Mouse (Mus musculus): Measurements from ENCODE around the gene Tubgcp3. TPM values are rescaled to one million over a fixed set of nuclear protein-coding genes. Genes with fewer than 3 reads are reported as not detected.
"Not testable (repeated sequence)": the region's sequence is repeated elsewhere in the genome, so short reads cannot be mapped to it uniquely, and the experiment has no call there.

Tubgcp3 gene
- polyA plus RNA-seq, 1 experiment: 69.3 TPM

DNA sequence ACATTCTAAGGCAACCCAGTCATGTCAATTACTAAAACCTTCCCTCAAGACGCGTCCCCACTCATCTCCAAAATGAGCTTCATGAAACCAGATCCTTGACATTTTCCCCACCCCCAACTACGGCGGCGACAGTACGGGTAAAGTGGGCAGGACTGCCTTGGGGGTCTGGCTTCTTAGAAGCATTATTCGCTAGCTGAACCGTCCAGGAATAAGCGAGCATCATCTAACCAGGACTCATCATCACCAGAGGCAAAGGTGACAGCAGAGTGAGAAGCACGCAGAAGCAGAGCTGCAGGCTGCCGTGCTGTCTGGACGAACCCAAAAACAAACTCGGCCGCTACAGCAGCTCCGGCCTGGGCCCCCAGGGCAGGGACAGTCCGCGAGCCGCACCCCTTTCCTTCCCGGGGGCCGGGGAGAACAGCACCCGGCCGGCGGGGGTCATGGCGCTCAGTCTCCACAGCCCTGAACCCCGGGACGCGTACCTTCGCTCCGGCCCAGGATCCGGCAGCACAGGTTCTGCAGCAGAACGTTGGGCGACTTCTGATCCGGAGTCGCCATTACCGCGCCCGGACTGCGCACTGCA is 484 bp downstream of the Tubgcp3 start:
- WGBS: under 1% methylated on average over 38 of the region's 38 CpGs
- peaks cover 5% of the 10 kb centered on the region for H3K4me1 ChIP-seq (ENCODE audit: control insufficient read depth, insufficient read depth, low read length)
- TF ChIP-seq POLR2A (IDR thresholded peaks at IDR 0.05; ENCODE audit: borderline replicate concordance, extremely low read depth, low read depth, low read length) (no peak), CTCF (IDR thresholded peaks at IDR 0.05; ENCODE audit: insufficient read depth, low read length) (no peak)
- no peak for DNase-seq
- peak overlapping the region; percentile 89 for H3K4me3 ChIP-seq (replicated peaks; ENCODE audit: extremely low read depth, low read depth, low read length)

DNA sequence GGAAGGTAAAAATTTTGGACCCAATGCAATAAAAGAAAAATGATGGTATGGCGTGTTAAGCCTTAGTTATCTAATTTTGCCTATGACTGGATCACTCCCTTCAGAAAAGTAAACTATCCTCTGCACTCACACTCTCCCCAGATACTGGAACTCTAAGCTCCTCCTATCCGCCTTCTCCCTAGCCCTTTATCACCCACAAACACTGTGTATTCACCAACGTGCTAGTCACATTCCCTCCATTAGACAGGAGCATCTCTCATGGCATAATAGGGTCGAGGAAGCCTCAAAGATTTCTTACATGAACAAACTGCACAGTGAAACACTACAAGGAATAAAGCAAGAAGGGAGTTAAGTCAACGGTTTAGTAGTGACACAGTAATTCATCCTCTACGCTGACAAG is 1.1 kb downstream of the Tubgcp3 start:
- H3K4me1 ChIP-seq (ENCODE audit: control insufficient read depth, insufficient read depth, low read length): peaks cover 5% of the 10 kb centered on the region
- WGBS: 28% methylated on average over 6 of the region's 6 CpGs
- no peak overlapping the region for H3K4me3 ChIP-seq (replicated peaks; ENCODE audit: extremely low read depth, low read depth, low read length)
- no peak for DNase-seq
- TF ChIP-seq POLR2A (IDR thresholded peaks at IDR 0.05; ENCODE audit: borderline replicate concordance, extremely low read depth, low read depth, low read length): no peak
- no peak for TF ChIP-seq CTCF (IDR thresholded peaks at IDR 0.05; ENCODE audit: insufficient read depth, low read length)

- 0 out of 2 replicates have a peak, but pooled peaks have one; percentile 9 for TF ChIP-seq CTCF (IDR thresholded peaks at IDR 0.05; ENCODE audit: insufficient read depth, low read length)
- no peak for TF ChIP-seq POLR2A (IDR thresholded peaks at IDR 0.05; ENCODE audit: borderline replicate concordance, extremely low read depth, low read depth, low read length)
- DNase-seq: peak; percentile 18
- 75% methylated on average over 6 of the region's 6 CpGs for WGBS
Observed at GRCm38 (mm10) chr8:12668832-12669231, 3.2 kb downstream of the Tubgcp3 start.

GRCm38 (mm10) chr8:12666530-12666929 is 5.5 kb downstream of the Tubgcp3 start:
- peak; percentile 42 for DNase-seq
- H3K4me1 ChIP-seq (ENCODE audit: control insufficient read depth, insufficient read depth, low read length); H3K4me3 ChIP-seq (replicated peaks; ENCODE audit: extremely low read depth, low read depth, low read length): not testable (repeated sequence)
- WGBS: 59% methylated on average over 3 of the region's 3 CpGs

More at GRCm38 (mm10) chr8:12668832-12669231, 3.2 kb downstream of the Tubgcp3 start:
- Histone ChIP-seq H3K4me3 (replicated peaks; ENCODE audit: extremely low read depth, low read depth, low read length) (no peak overlapping the region), H3K4me1 (ENCODE audit: control insufficient read depth, insufficient read depth, low read length) (peaks cover 5% of the 10 kb centered on the region)

GRCm38 (mm10) chr8:12663105-12663456 is 9.0 kb downstream of the Tubgcp3 start:
- WGBS: 72% methylated on average over 5 of the region's 5 CpGs

DNA sequence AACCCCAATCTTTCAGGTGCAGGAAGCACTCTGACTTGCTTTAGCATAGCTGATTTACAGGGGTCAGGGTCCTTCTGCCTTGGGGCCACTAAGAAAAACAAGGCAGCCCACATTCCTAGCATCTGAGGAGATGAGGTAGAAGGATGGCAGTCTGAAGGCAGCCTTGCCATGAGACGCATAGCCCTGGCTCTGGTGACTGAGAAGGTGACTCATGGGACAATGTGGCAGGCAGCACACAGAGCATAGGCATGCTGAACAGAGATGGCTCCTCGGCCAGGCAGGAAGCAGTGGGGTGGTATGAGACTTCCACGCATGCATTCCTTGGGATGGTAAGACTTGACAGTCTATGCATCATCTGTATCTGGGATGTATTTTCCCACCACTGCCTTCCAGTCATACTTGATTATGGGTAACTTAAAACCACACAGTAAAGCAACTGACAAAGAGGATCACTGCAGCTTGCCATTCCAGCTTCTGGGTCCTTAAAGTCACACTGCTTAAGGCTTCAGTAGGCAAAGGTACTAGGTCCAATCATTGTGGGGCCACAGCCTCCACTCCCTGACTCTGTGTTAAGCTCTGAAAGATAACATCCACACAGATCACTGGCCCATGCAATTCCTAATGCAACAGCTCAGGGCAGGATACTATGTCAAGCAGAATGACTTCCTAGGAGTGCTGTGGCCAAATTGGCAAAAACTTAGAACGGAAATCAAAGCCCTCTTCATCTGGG is 9.5 kb downstream of the Tubgcp3 start:
- TF ChIP-seq CTCF (IDR thresholded peaks at IDR 0.05; ENCODE audit: insufficient read depth, low read length) (no peak), POLR2A (IDR thresholded peaks at IDR 0.05; ENCODE audit: borderline replicate concordance, extremely low read depth, low read depth, low read length) (no peak)
- 74% methylated on average over 4 of the region's 4 CpGs for WGBS
- Histone ChIP-seq H3K4me1 (ENCODE audit: control insufficient read depth, insufficient read depth, low read length) (no peaks in the 10 kb centered on the region), H3K4me3 (replicated peaks; ENCODE audit: extremely low read depth, low read depth, low read length) (no peak overlapping the region)
- no peak for DNase-seq

More at GRCm38 (mm10) chr8:12663105-12663456, 9.0 kb downstream of the Tubgcp3 start:
- peak; percentile 39 for DNase-seq
- Histone ChIP-seq H3K4me3 (replicated peaks; ENCODE audit: extremely low read depth, low read depth, low read length) (no peak overlapping the region), H3K4me1 (ENCODE audit: control insufficient read depth, insufficient read depth, low read length) (no peaks in the 10 kb centered on the region)
- no peak for TF ChIP-seq CTCF (IDR thresholded peaks at IDR 0.05; ENCODE audit: insufficient read depth, low read length)
- no peak for TF ChIP-seq POLR2A (IDR thresholded peaks at IDR 0.05; ENCODE audit: borderline replicate concordance, extremely low read depth, low read depth, low read length)

DNA sequence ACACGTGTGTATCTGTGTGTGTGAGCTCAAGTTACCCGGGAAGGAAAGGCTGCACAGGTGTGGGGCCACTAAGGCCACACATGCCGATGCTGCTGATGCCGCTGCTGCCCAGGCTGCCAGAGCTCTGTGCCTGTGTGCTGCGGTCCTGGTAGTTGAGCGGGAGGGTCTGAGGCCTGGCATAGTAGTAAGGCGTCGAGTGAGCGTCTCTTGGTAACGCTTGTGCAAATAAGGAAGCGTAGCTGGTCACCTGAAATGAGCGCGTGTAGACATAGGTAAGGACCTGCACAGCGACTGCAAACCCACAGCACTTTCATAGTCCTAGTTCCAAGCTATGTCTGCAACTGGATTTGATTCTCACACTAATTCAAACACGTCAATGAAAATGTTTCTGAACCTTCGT is 14.6 kb downstream of the Tubgcp3 start:
- H3K4me3 ChIP-seq (replicated peaks; ENCODE audit: extremely low read depth, low read depth, low read length): no peak overlapping the region
- WGBS: 82% methylated on average over 16 of the region's 16 CpGs
- DNase-seq: no peak
- no peaks in the 10 kb centered on the region for H3K4me1 ChIP-seq (ENCODE audit: control insufficient read depth, insufficient read depth, low read length)
- TF ChIP-seq POLR2A (IDR thresholded peaks at IDR 0.05; ENCODE audit: borderline replicate concordance, extremely low read depth, low read depth, low read length): no peak
- TF ChIP-seq CTCF (IDR thresholded peaks at IDR 0.05; ENCODE audit: insufficient read depth, low read length): no peak

- Histone ChIP-seq H3K4me1 (ENCODE audit: control insufficient read depth, insufficient read depth, low read length) (no peaks in the 10 kb centered on the region), H3K4me3 (replicated peaks; ENCODE audit: extremely low read depth, low read depth, low read length) (no peak overlapping the region)
- no peak for DNase-seq
- WGBS: 83% methylated on average over 4 of the region's 4 CpGs
- TF ChIP-seq CTCF (IDR thresholded peaks at IDR 0.05; ENCODE audit: insufficient read depth, low read length) (peak; percentile 19; the same call in 1 of the 2 replicates), POLR2A (IDR thresholded peaks at IDR 0.05; ENCODE audit: borderline replicate concordance, extremely low read depth, low read depth, low read length) (no peak)
Observed at GRCm38 (mm10) chr8:12651246-12651645, 20.8 kb downstream of the Tubgcp3 start.

DNA sequence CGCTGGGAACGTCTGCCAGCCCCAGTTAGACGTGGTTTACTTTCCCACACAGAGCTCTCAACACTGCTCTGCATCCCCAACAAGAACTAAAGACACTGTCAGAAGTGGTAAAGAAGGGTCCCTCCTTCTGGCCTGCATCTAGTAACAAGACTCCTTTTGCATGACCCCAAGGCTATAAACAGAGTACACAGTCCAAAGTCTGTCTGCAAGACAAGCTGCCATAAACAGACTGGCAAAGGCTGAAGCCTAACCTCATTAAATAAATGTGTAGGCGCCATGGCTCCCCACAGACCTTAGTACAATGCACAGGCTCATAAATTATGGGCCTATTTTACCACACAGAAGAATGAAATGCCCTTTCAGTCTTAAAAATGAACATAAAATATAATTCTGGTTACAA is 21.6 kb downstream of the Tubgcp3 start:
- TF ChIP-seq CTCF (IDR thresholded peaks at IDR 0.05; ENCODE audit: insufficient read depth, low read length) (no peak), POLR2A (IDR thresholded peaks at IDR 0.05; ENCODE audit: borderline replicate concordance, extremely low read depth, low read depth, low read length) (no peak)
- no peaks in the 10 kb centered on the region for H3K4me1 ChIP-seq (ENCODE audit: control insufficient read depth, insufficient read depth, low read length)
- 88% methylated on average over 4 of the region's 4 CpGs for WGBS
- no peak overlapping the region for H3K4me3 ChIP-seq (replicated peaks; ENCODE audit: extremely low read depth, low read depth, low read length)
- no peak for DNase-seq

DNA sequence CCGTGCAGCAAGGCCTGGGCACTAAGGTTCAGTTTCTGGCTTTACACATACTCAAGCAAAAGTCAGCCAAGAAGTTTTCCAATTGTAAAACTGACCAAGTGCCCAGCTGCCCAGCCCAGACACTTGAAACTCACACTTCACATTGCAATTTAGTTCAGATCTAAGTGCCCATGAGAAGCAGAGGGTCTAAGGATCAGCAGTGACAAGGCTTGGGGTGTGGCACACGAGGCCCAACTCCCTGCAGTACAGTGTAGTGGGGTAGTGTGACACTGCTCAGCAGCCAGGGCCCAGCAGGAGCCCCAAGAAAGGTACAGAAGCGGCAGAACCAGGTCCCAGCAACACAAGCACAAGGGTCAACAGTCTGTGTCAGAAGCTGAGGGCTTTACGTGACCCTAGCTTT is 23.1 kb downstream of the Tubgcp3 start:
- 73% methylated on average over 4 of the region's 4 CpGs for WGBS
- TF ChIP-seq POLR2A (IDR thresholded peaks at IDR 0.05; ENCODE audit: borderline replicate concordance, extremely low read depth, low read depth, low read length) (no peak), CTCF (IDR thresholded peaks at IDR 0.05; ENCODE audit: insufficient read depth, low read length) (no peak)
- DNase-seq: peak; percentile 17
- no peak overlapping the region for H3K4me3 ChIP-seq (replicated peaks; ENCODE audit: extremely low read depth, low read depth, low read length)
- H3K4me1 ChIP-seq (ENCODE audit: control insufficient read depth, insufficient read depth, low read length): no peaks in the 10 kb centered on the region
